Mouse (Mus musculus) ES-CJ7 (cell line): ENCODE data around the gene Cdkl5.
"Not testable (repeated sequence)": the region's sequence is repeated elsewhere in the genome, so short reads cannot be mapped to it uniquely, and the experiment has no call there.

ENCODE experiments used
- DNase-seq: peaks from one replicate; pipeline ENCODE4 v3.0.0; 2011; ENCODE audit warnings: low read depth, low spot score

Cdkl5 gene

DNA sequence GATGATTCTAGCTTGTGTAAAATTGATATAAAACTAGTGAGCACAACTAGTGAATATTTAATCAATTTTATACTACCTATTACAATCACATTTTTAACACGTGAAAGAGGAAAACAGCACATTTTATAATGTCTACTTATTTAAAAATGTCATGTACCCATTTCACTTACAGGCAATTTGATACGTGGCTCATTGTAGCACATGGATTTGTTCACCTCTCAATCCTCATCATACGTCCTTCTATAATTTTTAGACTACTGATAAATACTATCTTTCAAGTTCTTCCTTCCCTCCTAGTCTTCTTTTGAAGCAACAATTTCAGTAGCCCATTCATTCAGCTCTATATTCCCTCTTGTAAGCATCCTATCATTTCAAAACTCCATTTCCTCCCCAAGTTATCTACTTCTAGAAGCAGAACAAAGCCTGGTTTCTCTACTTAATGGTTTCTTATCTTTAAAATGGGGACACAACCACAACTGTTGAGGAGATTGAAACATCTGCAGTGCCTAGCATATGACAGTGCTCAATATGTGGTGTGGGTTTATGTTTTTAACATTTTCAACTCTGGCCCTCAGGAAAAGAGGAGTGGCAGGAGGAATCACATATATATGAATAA, 75.4 kb downstream of the Cdkl5 start:
- no peak for DNase-seq

DNA sequence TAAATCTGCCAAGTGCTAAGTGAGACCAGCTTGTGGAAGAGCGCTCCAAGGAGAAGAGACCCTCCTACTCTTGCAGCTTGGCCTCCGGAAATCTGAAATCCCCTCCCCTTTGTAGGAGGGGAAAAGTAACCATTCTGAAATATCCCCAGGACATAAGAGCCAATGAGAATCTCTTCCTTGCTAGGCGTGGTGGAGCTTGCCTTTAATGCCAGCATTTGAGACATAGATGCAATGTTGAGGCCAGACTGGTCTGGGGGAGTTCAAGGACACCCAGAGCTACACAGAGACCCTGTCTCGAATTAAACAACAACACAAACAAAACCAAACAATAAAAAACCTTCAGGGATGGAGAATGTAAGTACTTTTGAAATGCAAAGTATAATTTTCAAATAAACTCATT, 87.6 kb downstream of the Cdkl5 start, which contains the start of gene Gja6:
Gja6 (minus strand) TSS at position 101 of the 400 bp plus-strand sequence.
- DNase-seq = no peak

DNA sequence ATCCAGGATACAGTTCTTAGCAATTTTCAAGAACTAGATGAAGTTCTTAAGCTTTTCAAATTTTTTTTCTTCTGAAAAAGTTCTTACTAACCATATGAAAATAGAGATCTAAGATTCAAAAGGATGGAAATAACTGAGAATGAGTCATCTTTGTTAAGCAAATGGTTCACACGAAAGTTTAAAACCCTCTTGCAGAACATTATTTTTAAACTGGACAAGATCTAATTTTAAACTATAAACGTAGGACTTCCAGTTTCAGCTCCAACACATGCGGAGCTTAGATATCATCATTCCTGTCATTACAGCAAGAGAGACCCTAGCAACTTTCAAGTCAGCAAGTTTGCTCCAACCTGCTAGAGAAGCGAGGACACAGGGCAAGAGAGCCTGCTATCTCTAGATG, 88.0 kb downstream of the Cdkl5 start:
- DNase-seq = no peak

DNA sequence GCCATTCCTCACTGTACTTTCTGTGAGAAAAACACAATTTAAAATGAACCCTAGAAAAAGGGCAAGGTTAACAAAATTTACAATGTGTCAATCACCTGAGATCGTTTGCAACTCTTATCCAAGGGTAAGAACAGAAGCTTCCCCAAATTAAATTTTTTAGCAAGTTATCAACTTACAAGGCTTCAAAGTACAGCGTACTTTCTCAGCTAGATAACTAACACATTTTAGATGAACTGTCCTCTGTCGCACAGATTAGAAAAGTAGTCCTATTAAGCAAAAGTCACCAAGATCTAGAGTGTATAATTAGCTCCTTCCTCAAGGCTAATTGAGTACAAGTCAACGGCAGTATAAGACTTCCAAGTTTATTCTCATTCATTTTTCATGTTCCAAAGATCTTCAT, 88.6 kb downstream of the Cdkl5 start:
- DNase-seq = no peak

DNA sequence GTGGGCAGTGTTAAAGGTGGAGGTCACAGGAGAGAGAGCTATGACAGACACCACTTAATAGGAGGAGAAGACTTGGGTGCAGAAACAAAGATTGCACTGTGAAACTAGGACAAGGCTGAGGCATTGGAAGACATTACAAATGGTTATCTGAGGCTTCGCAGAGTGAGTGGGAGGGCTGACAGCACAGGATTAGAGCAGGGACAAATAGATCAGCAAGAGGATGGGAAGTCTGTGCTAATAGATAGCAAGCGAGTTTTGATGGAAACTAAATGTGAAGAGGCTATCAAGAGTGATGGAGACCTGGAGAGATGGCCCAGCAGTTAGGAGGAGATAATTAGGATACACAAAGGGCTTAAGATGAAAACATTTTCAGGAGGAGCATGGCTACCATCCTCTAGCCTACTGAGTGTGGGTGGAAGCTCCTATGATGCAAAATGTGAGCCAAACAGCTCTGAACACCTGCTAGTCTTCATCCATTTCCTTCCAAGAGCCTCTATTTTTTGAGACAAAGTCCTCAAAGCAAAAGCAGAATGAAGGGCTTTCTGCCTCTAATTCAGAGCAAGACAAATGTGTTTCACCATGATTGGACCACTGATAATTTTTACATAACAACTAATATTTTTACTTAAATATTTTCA, 89.3 kb downstream of the Cdkl5 start:
- no peak for DNase-seq

DNA sequence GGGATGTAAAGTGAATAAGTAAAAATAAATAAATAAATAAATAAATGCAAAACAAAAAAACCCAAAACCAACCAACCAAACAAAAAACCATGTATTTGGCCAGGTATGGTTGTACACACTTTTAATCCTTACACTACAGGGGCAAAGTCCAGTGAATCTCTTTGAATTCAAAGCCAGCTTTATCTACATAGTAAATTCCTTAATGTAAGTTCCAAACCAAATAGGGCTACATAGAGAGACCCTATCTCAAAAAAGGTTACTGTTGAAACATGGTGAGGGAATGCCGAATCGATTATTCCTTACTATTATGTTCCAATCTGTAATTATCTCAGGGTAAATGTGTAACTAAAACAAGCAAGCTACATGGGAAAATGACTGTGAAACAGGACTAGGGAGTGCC, 93.4 kb downstream of the Cdkl5 start:
- no peak for DNase-seq

DNA sequence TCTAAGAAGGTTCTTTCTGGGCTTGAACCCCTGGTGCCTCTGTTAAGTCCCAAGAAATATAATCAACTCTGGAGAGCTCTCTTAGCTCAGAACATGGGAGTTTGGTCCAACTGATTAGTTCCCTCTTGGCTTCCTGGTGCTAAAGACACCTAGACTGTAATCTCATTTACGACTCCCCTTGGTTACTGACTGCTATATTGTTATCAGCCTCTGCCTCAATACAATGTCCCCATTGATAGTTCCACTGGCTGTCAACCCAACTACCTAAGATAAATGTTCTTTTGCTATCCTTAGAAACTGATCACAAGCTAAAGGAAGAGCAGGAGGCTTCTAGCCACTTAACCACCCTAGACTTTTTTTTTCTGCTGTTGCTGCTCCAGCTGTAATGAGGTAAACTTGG, 102.4 kb downstream of the Cdkl5 start:
- DNase-seq = no peak

DNA sequence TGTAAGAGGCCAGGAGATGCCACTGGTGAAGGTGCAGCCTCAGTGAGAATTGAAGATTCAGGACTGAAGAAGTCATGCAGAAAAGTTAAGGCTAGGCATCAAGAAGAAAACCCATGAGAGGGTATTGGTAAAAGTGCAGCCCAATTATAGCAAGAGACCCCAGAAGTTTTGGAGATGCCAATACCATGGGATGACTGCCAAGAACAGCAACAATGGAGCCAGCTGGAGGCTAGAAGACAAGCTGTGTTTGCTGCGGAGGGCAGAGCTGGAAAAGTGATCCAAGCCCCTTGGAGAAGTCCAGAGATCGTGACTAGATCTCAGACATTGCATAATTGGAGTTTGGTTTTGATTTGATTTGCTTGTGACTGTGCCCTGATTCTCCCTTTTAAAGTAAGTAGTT, 108.2 kb downstream of the Cdkl5 start:
- DNase-seq = no peak

DNA sequence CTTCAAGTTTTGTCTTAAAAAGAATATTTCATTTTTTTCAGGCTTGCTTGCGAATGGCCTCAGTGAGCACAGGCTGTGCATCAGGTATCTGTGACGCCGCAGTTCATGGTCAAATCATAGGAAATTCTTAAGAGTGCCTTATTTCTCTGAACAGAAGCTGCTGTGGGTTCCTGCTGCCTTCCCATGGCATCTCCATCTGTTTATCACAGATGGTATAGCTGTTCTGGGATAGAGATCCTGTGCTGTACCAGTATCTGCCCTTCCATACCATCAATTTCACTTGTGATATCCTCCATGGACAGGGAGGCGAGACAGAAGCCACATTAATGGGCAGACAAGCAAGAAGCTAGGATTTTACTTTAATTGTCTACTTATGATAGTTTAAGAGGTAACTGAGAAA, 127.9 kb downstream of the Cdkl5 start:
- DNase-seq = no peak

DNA sequence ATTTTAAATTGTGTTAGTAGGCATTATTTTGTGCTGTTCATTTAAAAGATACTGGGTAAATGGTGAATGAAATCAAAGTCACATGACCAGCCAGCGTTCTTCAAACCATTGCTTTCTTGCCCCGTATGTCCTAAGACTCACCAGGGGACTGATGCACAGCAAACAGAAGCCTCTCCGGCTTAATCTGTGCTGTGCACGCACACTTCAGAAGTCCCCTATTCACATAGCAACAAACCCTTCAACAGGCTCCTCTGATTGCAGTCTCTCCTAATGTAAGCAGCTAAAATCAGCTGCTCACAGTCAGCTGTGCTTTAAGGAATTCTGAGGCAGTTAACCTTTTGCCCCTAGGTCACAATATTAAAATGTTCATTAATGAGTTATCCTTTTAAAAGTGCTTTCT, 129.5 kb downstream of the Cdkl5 start:
- no peak for DNase-seq

DNA sequence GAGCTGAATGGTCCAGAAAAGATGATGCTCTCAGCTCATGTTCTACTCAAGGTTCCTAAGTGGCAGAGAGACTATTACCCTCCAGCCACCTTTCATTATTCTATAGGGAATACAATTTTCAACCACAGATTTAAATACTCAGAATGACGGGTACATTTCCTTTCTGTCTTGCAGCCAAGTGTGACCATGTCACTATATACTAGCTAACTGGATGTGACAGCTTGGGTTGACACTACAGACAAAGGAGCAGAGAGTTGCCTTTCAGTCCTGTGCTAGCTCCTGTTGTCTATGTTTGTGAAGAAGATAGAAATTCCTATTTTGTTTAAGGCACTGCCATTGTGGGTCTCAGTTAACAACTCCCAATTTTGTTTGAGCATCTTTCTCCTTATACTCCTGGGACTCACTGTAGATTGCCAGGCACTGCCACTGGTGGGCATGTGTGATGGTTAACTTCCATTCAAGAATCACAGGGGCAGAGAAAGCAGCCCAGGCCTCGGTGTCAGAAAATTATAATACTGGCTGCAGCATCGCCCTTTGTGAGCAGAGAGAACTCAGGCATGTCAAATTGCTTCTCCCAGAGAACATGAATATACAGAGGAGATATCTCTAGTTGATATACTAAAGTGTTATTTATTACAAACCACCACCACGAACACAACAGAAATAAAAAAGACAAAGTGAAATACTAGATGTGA, 130.7 kb downstream of the Cdkl5 start:
- no peak for DNase-seq

DNA sequence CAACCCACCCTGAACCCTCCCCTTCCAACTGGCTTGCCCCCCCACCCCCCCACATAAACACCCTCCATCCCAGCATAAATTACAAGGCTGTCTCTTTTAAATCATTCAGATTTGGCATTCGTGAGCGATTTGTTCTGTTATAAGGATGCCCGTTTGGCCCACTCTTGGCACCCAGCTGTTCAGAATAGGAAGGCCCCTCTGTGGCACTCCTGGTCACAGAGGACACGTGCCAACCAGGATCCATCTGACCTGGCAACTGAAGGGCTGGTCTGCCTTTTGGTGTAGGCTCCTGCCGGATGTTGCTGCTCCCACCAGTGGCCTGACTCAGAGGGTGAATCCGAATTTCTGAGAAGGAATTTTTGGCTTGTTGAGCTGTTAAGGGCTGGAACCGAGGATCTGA, 186.3 kb downstream of the Cdkl5 start:
- DNase-seq = no peak

DNA sequence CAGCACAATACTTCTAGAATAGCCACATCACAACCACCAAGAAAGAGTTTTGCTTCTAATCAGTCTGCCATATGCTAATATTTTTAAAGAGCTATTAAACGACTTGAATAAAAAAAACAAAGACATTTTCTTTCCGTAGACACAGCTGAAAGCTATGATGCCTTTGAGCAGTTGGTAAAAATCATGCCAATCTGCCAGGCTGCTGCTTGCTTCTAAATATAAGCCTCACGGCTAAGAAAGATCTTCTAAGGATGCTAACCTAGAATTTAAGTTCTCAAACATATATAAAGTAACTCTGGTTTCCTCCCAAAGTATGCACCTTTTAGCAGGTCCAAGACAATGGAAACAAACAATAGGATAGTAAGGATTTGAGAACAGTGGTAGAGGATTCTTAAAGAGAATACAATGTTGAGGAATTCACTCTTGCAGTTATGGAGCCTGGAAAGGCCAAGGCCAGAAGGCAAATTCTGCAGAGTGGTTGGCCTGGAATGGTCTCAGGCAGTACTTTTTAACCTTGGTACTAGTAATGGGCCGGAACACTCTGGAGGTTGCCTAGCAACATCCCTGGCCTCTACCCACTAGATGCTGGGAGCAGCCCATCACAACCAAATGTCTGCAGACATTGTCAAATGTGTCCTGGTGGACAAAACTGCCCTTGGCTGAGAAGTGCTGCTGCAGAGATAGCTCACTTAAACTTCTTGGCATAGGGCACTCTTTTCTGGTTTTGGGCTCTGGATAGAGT, 189.9 kb downstream of the Cdkl5 start:
- no peak for DNase-seq

DNA sequence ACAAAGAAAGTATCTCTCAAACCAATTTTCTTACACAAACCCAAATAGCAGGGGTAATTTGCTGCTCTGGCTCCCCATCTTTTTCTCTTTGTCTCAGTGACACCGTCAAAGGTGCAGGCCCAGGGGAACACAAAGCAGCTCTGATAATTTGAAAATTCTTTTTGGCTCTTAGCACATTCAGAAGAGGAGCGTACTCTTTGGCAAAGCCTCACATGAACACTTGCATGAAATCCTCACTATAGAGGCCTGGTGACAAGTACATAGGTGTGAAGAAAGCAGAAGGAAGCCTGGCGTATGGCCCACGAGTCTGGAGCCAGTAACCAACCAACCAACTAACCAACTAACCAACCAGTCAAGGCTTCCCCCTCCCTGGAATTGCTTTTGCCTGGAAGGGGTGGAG, 199.6 kb downstream of the Cdkl5 start:
- no peak for DNase-seq

DNA sequence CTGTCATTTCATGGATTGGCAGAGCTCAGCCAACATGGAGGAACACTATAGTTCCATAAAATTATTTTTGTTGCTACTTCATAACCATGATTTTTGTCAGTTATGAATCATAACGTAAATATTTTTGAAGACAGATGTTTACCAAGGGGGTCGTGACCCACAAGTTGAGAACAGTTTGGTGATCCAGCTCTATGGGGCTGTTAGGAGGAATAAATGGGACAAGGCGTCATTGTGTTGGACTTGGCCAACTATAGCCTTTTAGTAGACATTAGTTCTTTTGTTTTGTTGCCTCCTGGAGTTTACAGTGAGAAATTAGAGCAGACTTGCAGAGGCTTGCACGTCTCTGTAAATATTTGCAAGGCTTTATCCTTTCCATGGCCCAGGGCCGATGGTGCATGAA, 212.2 kb downstream of the Cdkl5 start:
- no peak for DNase-seq

DNA sequence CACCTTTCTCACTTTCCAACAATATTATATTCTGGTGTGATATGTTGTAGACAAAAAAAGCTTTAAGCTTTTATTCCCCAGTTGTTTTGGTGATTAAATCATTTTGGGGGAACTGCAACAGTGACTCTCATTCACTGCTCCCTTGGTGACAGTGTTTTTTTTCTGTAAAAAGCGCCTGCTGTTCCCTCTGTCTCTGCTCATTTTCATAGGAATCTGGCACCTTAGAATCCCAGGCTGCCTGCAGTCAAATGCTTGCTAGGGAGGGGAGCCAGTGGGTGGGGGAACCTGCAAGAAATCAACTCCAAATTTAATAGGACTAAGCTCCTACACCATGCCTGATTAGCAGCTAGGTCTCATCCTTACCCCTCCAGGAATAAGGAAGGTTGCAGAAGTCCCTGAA, 221.5 kb downstream of the Cdkl5 start:
- DNase-seq = no peak

DNA sequence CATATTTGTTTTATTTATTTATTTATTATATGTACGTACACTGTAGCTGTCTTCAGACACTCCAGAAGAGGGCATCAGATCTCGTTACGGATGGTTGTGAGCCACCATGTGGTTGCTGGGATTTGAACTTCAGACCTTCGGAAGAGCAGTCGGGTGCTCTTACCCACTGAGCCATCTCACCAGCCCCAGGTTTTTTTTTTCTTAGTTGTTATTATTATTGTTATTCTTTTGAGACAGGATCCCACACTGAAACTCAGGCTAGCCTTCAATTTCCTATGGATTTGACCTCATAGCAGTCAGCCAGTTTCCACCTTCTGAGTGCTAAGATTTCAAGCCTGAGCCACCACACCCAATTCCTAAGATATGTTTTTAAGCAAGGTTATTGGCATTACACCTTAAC, 224.9 kb downstream of the Cdkl5 start:
- not testable (repeated sequence) for DNase-seq

DNA sequence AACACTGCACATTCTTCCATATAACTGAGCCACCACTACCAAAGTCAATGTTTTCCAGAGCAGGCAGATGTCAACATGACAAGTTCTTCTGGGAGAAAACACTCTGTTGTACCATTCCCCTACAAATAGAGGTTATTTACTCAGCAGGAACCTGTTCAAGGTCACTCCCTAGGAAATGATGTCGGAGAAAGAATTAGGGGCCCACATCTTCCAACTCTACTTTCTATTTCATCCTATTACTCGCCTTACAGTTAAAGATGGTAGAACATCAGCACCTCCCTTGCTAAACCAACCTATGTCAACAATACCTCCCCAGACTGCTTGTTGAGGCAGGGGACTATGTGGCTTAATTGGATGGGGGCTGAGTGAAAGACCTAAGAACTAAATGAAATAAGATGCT, 226.8 kb downstream of the Cdkl5 start, which contains the start of gene Rs1:
Rs1 (plus strand) TSS at position 301 of the 400 bp plus-strand sequence.
- DNase-seq = no peak

DNA sequence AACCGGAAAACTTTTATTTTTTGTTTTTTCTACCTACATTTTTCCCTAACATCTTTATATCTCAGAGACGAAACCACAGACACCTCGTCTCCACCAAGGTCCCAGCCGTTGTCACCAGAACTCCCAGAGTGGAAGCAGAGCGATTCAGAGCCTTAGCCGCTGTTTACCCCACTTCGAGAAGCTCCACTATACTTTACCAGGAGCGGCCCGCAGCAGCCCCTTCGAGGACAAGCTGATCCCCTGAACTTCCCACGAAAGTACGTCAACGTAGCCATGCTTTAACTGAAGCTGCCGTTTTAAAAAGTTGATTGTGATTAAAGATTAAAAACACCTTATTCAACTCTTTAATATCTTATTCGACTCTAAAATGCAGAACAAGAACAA, 228.3 kb downstream of the Cdkl5 start:
- peak; percentile 28 for DNase-seq

DNA sequence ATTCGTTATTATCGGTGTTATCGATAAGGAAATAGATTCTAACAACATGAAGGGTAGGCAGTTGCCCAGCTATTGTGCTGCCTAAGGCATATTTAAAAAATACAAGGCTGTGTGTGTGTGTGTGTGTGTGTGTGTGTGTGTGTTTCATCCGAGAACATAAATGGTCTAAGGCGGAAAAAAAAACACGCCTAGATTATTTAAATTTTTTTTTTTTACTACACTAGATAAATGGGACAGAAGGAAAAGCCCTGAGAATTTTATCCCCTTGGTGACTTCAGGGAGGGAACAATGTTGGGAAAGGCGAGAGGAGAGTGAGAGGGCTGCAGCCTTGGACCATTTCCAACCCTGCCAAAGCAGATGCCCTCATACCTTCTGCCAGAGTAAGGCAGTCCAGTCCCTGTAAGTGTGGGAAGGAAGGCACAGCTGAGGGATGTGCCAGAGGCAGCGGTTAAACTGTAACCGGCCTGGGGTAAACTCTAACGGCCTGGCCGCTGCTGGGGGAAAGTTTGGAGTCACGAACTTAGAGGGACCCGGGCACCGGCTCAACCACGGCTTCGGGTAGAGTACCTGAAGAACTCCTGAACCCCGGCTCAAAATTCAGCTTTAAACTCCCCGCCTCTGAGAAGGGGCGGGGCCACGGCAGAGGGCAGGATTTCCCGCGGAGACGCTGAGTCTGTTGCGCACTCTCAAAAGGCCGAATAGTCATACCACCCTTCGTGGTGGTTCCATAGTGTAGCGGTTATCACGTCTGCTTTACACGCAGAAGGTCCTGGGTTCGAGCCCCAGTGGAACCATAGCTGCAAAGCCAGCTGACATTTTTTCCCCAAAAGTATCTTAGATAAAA, 228.9 kb downstream of the Cdkl5 start:
- peak; percentile 73 for DNase-seq

DNA sequence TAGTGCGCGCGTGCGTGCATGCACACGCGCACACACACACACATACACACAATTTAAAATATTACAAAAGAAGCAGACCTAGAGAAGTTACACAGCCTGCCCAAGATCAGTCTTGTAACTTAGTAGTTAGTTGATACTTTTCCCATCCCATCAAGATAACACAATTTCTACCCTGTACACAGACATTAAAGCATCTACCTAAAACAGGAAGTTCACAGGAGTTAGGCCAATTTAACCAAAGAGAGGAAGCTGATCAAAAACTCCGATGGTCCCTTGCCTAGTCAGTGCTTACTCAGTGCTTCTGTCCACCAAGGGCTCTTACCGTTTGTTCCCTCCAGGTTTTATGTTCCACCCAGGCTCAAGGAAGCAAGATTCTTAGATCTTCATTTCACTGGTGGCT, 243.7 kb downstream of the Cdkl5 start:
- no peak for DNase-seq

DNA sequence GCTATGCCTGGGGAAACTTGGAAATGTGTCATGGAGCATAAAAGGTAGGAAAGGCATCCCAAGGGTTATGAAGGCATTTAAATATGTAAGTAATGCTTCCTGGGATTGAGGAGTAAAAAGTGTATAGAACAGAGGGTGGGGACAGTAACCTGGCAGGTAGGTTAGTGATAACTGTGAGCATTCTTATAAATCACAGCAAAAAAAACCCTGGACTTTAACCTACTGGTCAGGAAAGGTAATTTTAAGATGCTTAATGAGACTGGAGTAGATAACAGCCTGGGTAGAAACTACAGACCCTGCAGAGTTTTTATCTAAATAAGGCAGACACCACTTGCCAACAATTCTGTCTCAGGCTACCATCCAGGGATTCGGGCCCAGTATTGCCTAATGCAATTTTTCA, 245.9 kb downstream of the Cdkl5 start:
- no peak for DNase-seq
